Mouse (Mus musculus): Measurements from ENCODE around the gene Gprc5b.

Gene Gprc5b

GRCm38 (mm10) chr7:118990282-118990681 is 4.7 kb downstream of the Gprc5b start:
- DNase-seq (ENCODE audit: low read depth): no peak

- no peak for DNase-seq (ENCODE audit: low read depth)
Measured at GRCm38 (mm10) chr7:118989275-118989856, 5.6 kb downstream of the Gprc5b start.

GRCm38 (mm10) chr7:118986369-118986768 is 8.6 kb downstream of the Gprc5b start:
- no peak for DNase-seq (ENCODE audit: low read depth)

- DNase-seq (ENCODE audit: low read depth): no peak
Measured at GRCm38 (mm10) chr7:118985786-118986185, 9.2 kb downstream of the Gprc5b start.

GRCm38 (mm10) chr7:118983961-118984360 is 11.1 kb downstream of the Gprc5b start:
- no peak for DNase-seq (ENCODE audit: low read depth)

GRCm38 (mm10) chr7:118982586-118982985 is 12.4 kb downstream of the Gprc5b start:
- DNase-seq (ENCODE audit: low read depth): no peak

GRCm38 (mm10) chr7:118981831-118982230 is 13.2 kb downstream of the Gprc5b start:
- no peak for DNase-seq (ENCODE audit: low read depth)

- DNase-seq (ENCODE audit: low read depth): no peak
Measured at GRCm38 (mm10) chr7:118981346-118981745, 13.7 kb downstream of the Gprc5b start.

- DNase-seq (ENCODE audit: low read depth): no peak
Measured at GRCm38 (mm10) chr7:118979708-118980107, 15.3 kb downstream of the Gprc5b start.

- no peak for DNase-seq (ENCODE audit: low read depth)
Measured at GRCm38 (mm10) chr7:118979121-118979520, 15.9 kb downstream of the Gprc5b start.

- no peak for DNase-seq (ENCODE audit: low read depth)
Measured at GRCm38 (mm10) chr7:118977167-118977543, 17.9 kb downstream of the Gprc5b start.

- no peak for DNase-seq (ENCODE audit: low read depth)
Measured at GRCm38 (mm10) chr7:118976414-118977166, 18.4 kb downstream of the Gprc5b start.

GRCm38 (mm10) chr7:118975837-118976236 is 19.2 kb downstream of the Gprc5b start:
- no peak for DNase-seq (ENCODE audit: low read depth)

GRCm38 (mm10) chr7:118973377-118973776 is 21.6 kb downstream of the Gprc5b start:
- DNase-seq (ENCODE audit: low read depth): no peak

- no peak for DNase-seq (ENCODE audit: low read depth)
Measured at GRCm38 (mm10) chr7:118972306-118972705, 22.7 kb downstream of the Gprc5b start.

GRCm38 (mm10) chr7:118971499-118971898 is 23.5 kb downstream of the Gprc5b start:
- no peak for DNase-seq (ENCODE audit: low read depth)

- no peak for DNase-seq (ENCODE audit: low read depth)
Measured at GRCm38 (mm10) chr7:118968870-118969269, 26.1 kb downstream of the Gprc5b start.

GRCm38 (mm10) chr7:118965198-118965597 is 29.8 kb downstream of the Gprc5b start:
- DNase-seq (ENCODE audit: low read depth): no peak

GRCm38 (mm10) chr7:118964777-118965176 is 30.2 kb downstream of the Gprc5b start:
- DNase-seq (ENCODE audit: low read depth): no peak

GRCm38 (mm10) chr7:118959209-118959608 is 35.8 kb downstream of the Gprc5b start:
- no peak for DNase-seq (ENCODE audit: low read depth)

GRCm38 (mm10) chr7:118956616-118957246 is 38.3 kb downstream of the Gprc5b start:
- DNase-seq (ENCODE audit: low read depth): no peak

- DNase-seq (ENCODE audit: low read depth): no peak
Measured at GRCm38 (mm10) chr7:118954968-118955367, 40.0 kb downstream of the Gprc5b start.

GRCm38 (mm10) chr7:118953626-118954282 is 41.3 kb downstream of the Gprc5b start:
- no peak for DNase-seq (ENCODE audit: low read depth)
